Mouse (Mus musculus) CD4-positive naive resting alpha-beta T cell, adult 57 days (primary cell): ENCODE results near the gene Dstyk. TPM values are rescaled to one million over a fixed set of nuclear protein-coding genes. Genes with fewer than 3 reads are reported as not detected.

ENCODE experiments used
- total RNA-seq: library from RNA; stranded (reverse); gene quantifications from one replicate; pipeline ENCODE4 v1.2.4, GENCODE M21; 2023

Gene Dstyk
- 19.0 TPM for total RNA-seq

GRCm38 (mm10) chr1:132417319-132418251, at the start of gene Dstyk:
Gene Dstyk (plus strand): TSS chr1:132417555.

GRCm38 (mm10) chr1:132390691-132391579, 26.4 kb upstream of the Dstyk start, which contains the start of gene Tmcc2:
Gene Tmcc2 (minus strand): TSS chr1:132391281.

GRCm38 (mm10) chr1:132476928-132477691, 59.8 kb downstream of the Dstyk start, which contains the start of gene Rbbp5:
Gene Rbbp5 (plus strand): TSS chr1:132477365.

GRCm38 (mm10) chr1:132506058-132506457, 88.7 kb downstream of the Dstyk start, which contains the start of gene Tmem81:
Gene Tmem81 (plus strand): TSS chr1:132506230.

Other genes starting within 250 kb of the Dstyk start
- not detected for gene Lemd1, start 226.1 kb upstream of the Dstyk start, total RNA-seq
- gene AC124108.1, start 226.1 kb upstream of the Dstyk start, total RNA-seq: not detected
- not detected for gene Gm10188, start 187.8 kb upstream of the Dstyk start, total RNA-seq
- 0.27 TPM for gene Klhdc8a, start 118.9 kb upstream of the Dstyk start, total RNA-seq
- 13.7 TPM for gene Nuak2, start 101.4 kb upstream of the Dstyk start, total RNA-seq
- 0.24 TPM for gene Tmcc2, start 26.3 kb upstream of the Dstyk start, total RNA-seq
- gene Rbbp5, start 59.8 kb downstream of the Dstyk start, total RNA-seq: 52.5 TPM
- gene Tmem81, start 88.7 kb downstream of the Dstyk start, total RNA-seq: 10.2 TPM
- gene Cntn2, start 125.7 kb downstream of the Dstyk start, total RNA-seq: 0.59 TPM